Mouse (Mus musculus) testis, postnatal 10 days (tissue): ENCODE measurements around the gene Nbeal2.
"Not testable (repeated sequence)": the region's sequence is repeated elsewhere in the genome, so short reads cannot be mapped to it uniquely, and the experiment has no call there.

Source experiments
- DNase-seq: peaks from one replicate; pipeline ENCODE4 v3.0.0; 2021; ENCODE audit warnings: low spot score

Gene Nbeal2

GRCm38 (mm10) chr9:110653655-110654461 is at the start of gene Nbeal2:
Gene Nbeal2, minus strand, starts transcription at chr9:110654161.
- DNase-seq: peak; percentile 92

- no peak for DNase-seq
Measured at GRCm38 (mm10) chr9:110702848-110703247, 48.9 kb upstream of the Nbeal2 start.

- no peak for DNase-seq
Measured at GRCm38 (mm10) chr9:110701114-110702032, 47.4 kb upstream of the Nbeal2 start.

DNA sequence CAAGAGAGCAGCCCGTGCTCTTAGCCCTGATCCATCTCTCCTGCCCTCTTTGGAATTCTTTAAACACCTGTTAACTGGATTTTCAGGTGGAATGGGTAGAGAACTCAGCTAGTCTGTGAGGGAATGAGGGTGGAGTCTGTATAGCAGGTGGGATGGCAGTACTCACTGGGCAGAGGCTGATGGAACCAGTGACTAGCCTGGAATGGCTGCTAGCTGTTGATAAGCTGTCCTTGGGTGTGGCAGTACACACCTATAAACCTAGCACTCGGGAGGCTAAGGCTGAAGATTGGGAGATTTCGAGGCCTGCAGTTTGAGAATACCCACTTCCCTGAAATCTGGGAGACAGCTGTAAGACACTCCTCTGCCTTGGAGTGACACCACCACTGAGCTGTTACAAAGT is 45.6 kb upstream of the Nbeal2 start:
- DNase-seq: no peak

DNA sequence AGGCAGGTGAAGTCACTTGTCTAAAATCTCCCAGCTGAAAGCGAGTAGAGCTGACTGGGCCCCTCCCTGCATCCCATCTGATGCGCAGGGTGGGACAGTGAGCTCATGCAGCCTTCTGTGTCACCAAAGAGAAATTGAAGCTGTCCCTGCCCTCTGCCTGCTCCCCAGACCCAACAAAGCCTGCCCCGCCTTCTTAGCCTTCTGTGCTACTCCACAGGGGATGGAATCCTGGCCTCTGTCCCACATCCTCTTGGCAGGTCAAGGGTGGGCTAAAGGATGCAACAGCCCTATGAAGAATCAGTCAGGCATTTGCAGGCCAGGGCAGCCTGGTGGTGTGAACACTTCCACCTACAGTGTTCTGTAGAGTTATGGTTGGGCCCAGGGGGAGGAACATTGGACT is 43.5 kb upstream of the Nbeal2 start:
- no peak for DNase-seq

DNA sequence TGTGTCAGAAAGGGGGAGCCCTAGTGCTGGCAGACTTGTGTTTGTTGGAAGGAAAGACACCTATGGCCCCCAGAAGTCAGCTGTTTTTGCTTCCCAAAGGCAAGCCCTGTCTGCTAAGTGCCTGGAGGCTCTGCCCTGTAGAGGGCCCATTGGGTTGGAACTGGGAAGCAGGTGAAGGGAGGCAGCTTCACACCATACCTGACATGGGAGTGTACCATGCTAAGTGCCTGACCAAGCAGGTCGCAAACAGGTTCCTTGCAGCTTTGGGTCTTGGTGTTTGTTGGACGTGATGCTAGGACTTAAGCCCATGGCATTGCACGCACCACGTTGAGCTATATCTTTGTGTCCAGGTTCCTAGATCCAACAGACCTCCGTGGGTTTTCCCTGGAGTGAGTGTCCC is 42.5 kb upstream of the Nbeal2 start:
- DNase-seq: no peak

DNA sequence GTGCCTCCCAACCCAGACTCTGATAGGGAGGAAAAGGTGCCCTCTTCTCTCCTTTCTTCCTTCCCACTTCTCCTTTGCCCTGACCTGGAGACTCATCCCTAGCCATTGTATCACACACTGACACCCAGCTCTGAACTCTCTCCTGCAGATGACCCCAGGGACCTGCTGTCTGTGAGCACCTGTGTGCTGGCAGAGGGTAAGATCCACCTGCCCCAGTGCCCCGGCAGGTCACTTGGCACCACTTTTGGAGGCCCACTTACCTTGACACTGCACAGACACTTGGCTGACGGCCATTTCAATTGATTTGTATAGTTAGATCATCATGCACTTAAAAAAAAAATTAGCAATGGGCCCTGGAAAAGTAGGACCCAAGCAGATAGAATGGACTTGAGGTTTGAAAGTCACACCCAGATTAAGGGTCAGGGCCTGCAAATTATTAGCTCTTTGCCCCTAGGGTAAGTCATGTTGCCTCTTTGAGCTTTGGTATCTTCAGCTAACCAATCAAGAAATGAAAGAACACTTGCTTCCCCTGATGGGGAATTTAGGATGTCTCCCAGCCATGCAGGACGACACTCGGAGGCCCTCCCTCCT is 41.3 kb upstream of the Nbeal2 start:
- no peak for DNase-seq

GRCm38 (mm10) chr9:110689261-110689779 is 35.4 kb upstream of the Nbeal2 start:
- no peak for DNase-seq

DNA sequence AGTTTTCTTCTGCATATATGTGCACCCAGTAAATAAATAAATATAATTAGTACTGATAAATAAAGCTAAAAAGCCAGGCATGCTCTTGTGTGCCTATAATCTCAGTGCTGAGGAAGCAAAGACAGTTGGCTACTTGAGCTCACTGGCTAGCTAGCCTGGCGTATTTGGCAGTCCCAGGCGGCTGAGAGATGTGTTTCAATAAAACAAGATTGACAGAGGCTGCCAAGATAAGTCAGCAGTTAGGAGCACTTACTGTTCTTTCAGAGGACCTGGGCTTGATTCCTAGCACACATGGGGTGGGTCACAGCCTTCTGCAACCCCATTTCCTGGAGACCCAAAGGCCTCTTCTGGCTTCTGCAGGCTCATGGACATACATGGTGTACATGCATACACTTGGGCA is 33.9 kb upstream of the Nbeal2 start:
- DNase-seq: no peak

DNA sequence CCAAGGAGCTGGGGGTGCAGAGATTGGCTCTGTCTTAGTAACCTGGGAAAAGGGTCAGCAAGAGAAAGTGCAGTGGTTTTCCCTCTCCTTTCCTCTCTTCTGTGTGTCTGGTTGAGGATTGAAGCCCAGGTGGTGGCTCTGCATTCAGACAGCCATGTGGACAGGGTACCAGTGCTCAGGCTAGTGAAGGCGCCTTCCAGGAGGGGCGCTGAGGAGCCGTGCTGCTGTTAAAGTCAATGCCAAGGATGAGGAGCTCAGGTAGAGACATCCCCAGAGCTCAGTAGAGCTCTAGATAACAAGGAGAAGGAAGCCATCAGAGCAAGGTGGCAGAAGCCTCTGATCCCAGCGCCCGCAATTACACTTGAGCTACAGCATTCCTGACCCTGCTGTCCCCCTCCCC is 33.1 kb upstream of the Nbeal2 start:
- DNase-seq: no peak

GRCm38 (mm10) chr9:110686472-110686871 is 32.5 kb upstream of the Nbeal2 start:
- DNase-seq: no peak

DNA sequence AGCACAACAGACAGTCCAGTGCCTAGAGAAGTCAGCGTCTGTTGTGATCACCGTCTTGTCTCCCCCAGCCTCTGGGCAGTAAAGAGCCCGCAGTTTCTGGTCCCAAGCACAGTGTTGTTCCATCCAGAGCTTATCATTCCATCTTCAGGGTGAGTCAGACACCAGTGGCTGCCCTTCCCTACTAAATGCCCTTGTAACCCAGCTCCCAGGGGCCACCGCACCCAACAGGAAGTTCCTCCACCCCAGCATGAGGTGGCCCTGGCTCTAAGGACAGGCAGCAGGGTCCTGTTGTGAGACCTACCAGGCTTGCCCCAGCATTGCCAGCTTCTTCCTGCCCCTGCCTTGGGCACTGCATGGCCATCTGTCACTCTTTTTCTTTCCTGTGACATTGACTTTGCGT is 31.6 kb upstream of the Nbeal2 start:
- no peak for DNase-seq

GRCm38 (mm10) chr9:110685187-110685586 is 31.2 kb upstream of the Nbeal2 start:
- no peak for DNase-seq

GRCm38 (mm10) chr9:110684100-110684831 is 30.3 kb upstream of the Nbeal2 start:
- DNase-seq: peak; percentile 88

GRCm38 (mm10) chr9:110683574-110684099 is 29.7 kb upstream of the Nbeal2 start:
- no peak for DNase-seq

- not testable (repeated sequence) for DNase-seq
Measured at GRCm38 (mm10) chr9:110682697-110683096, 28.7 kb upstream of the Nbeal2 start.

DNA sequence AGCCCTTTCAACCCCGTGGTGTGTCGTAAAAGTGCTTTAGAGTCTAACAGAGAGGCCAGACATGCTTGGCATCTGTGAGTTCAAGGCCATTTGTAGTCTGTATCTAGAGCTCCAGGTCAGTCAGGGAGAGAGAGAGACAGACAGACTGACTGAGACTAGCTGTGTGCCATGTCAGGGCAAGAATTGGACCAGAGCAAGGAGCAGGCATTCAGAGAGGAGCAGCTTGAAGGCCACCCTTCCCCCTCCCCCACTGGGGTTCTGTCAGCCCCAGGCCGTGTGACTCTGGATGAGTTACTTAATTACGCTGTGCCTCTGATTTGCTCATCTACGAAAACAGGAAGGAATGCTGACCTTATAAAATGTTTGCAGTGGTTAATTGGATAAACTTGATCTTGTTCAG is 28.3 kb upstream of the Nbeal2 start:
- DNase-seq: no peak

GRCm38 (mm10) chr9:110681817-110682216 is 27.9 kb upstream of the Nbeal2 start:
- DNase-seq: no peak

GRCm38 (mm10) chr9:110680736-110681507 is 27.0 kb upstream of the Nbeal2 start:
- no peak for DNase-seq

- DNase-seq: no peak
Measured at GRCm38 (mm10) chr9:110678886-110679285, 24.9 kb upstream of the Nbeal2 start.

DNA sequence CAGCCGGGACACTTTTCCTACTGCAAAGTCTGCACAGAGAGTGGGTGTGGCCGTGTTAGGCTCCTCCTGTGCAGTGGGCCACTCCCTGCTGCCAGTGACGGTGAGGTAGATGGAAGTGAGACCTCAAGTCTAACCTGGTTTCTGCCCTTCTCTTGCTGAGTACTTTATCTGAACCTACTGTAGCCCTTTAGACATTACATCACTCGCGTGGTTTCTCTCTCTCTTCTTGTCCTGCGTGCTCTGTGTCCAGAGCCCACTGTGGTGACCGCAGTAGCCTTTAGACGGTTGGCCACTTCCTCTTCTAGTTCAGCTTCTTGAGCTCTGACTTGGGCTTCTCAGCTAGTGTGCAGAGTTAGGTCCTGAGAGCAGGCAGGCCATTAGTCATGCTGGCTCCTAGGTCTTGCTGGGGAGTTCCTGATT is 22.5 kb upstream of the Nbeal2 start:
- no peak for DNase-seq
